Mouse (Mus musculus) liver, embryonic 11.5 days (tissue): ENCODE measurements around the gene Vac14. TPM values are rescaled to one million over a fixed set of nuclear protein-coding genes. Genes with fewer than 3 reads are reported as not detected.

Experiments
- ATAC-seq: fragments of 200-750 bp; cut with Nextera tagmentation; replicated peaks from 2 replicates; pipeline ENCODE4 v1.8.0; 2017; ENCODE audit warnings: moderate number of reproducible peaks, mild to moderate bottlenecking, moderate TSS enrichment, moderate library complexity; ENCODE audit not compliant: low FRiP score
- DNase-seq: peaks from one replicate; pipeline ENCODE4 v3.0.0-alpha.2; 2017; ENCODE audit warnings: low spot score
- H3K27ac ChIP-seq: fragments of 300-500 bp; sonication (generic); 2 replicates; pipeline ENCODE4 v1.5.1; 2014; ENCODE audit warnings: mild to moderate bottlenecking, low read depth, low read length, control low read depth
- H3K27me3 ChIP-seq: fragments of 300-500 bp; sonication (generic); replicated peaks from 2 replicates; pipeline ENCODE4 v1.6.1; 2014; ENCODE audit warnings: low read length, mixed read lengths; ENCODE audit not compliant: control insufficient read depth, insufficient read depth
- H3K36me3 ChIP-seq: fragments of 300-500 bp; sonication (generic); 2 replicates; pipeline ENCODE4 v1.6.1; 2014; ENCODE audit warnings: mild to moderate bottlenecking, low read length, moderate library complexity, mixed read lengths; ENCODE audit not compliant: control insufficient read depth, insufficient read depth
- H3K4me1 ChIP-seq: fragments of 300-500 bp; sonication (generic); replicated peaks from 2 replicates; pipeline ENCODE4 v1.6.1; 2014; ENCODE audit warnings: low read length, mixed read lengths; ENCODE audit not compliant: control insufficient read depth, insufficient read depth
- H3K4me2 ChIP-seq: fragments of 300-500 bp; sonication (generic); 2 replicates; pipeline ENCODE4 v1.6.1; 2014; ENCODE audit warnings: mild to moderate bottlenecking, control low read depth, moderate library complexity
- H3K4me3 ChIP-seq: fragments of 300-500 bp; sonication (generic); 2 replicates; pipeline ENCODE4 v1.5.1; 2014; ENCODE audit warnings: low read depth, low read length, control low read depth
- H3K9ac ChIP-seq: fragments of 300-500 bp; sonication (generic); 2 replicates; pipeline ENCODE4 v1.6.1; 2014; ENCODE audit warnings: low read depth, low read length, control low read depth
- H3K9me3 ChIP-seq: fragments of 300-500 bp; sonication (generic); 2 replicates; pipeline ENCODE4 v1.6.1; 2016; ENCODE audit warnings: low read length, inconsistent platforms, mixed read lengths; ENCODE audit not compliant: control insufficient read depth
- WGBS: fragments of 180-500 bp; shearing (Covaris S2); extraction: QIAGEN DNeasy Blood & Tissue Kit; methylation state at CpG from one replicate; pipeline ENCODE4 v1.1.7; 2014; 5-methylcytosine and 5-hydroxymethylcytosine counted together
- polyA plus RNA-seq: library from polyadenylated mRNA; unstranded; fragments of >200 nt; fragmentation: Nextera tagmentation; extraction: Ambion mirVana; gene quantifications from 2 replicates; pipeline ENCODE4 v1.2.1, GENCODE M21; 2014

The Vac14 gene
- polyA plus RNA-seq, 1 experiment from 2014 or later: 34.1 TPM

- no peaks in the 10 kb centered on the region for H3K4me1 ChIP-seq
- DNase-seq (no peak), ATAC-seq (no peak)
- H3K36me3 ChIP-seq: peaks cover 2% of the 10 kb centered on the region; the same call in 1 of the 2 replicates
- H3K27ac ChIP-seq: no peak overlapping the region
- H3K4me2 ChIP-seq: no peak overlapping the region
- no peak overlapping the region for H3K9ac ChIP-seq
- H3K27me3 ChIP-seq: no peaks in the 10 kb centered on the region
- no peak overlapping the region for H3K4me3 ChIP-seq
- no peaks in the 10 kb centered on the region for H3K9me3 ChIP-seq
- WGBS: 87% methylated on average over 7 of the region's 7 CpGs
Measured at GRCm38 (mm10) chr8:110699501-110699900, 81.1 kb downstream of the Vac14 start.

- 91% methylated on average over 2 of the region's 2 CpGs for WGBS
- H3K4me1 ChIP-seq: no peaks in the 10 kb centered on the region
Measured at GRCm38 (mm10) chr8:110700561-110700960, 82.2 kb downstream of the Vac14 start.

DNA sequence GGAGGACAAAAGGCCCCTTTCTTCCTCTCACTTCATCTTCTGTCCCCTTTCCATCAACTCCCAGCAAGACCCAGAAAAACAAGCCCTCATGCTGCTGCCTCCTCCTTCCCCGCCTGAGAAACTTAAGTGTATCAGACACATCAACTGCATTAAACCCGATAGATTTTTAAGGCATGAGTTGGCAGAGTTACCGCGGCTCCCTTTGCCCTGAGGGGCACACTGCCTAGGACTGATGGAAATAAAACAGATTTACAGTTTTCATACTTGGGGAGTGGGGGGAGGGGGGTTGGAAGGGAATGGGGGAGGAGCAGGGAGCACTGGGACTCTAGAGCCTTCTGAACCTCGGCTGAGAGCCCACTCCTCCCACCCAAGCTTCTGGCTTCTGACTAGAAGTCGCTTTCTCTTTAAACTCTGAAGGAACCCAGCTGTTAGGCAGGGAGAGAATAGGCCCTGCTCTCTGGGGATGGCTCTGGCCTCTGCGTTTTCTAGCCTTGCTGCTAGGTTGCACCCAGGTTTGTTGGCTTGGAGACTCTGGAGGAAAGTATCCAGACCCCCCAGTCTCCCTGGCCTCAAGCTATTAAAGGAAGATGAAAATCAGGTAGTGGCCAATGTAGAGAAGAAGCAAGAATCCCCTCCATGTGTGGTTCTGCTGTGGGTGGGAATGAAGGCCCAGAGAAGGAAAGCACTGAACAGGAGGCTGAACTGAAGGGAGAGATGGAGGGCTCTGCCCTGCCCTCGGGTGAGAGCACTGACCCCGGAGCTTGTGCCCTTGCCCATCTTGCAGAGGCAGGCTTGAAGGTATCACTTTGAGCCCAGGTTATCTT lies 84.5 kb downstream of the Vac14 start:
- H3K27ac ChIP-seq: no peak overlapping the region
- no peaks in the 10 kb centered on the region for H3K27me3 ChIP-seq
- ATAC-seq (no peak), DNase-seq (no peak)
- H3K4me1 ChIP-seq: no peaks in the 10 kb centered on the region
- 74% methylated on average over 9 of the region's 9 CpGs for WGBS
- H3K36me3 ChIP-seq: 0 out of 2 replicates have a peak, but pooled peaks cover 2% of the 10 kb centered on the region
- H3K4me3 ChIP-seq: no peak overlapping the region
- H3K9ac ChIP-seq: no peak overlapping the region
- no peak overlapping the region for H3K4me2 ChIP-seq
- no peaks in the 10 kb centered on the region for H3K9me3 ChIP-seq

More at GRCm38 (mm10) chr8:110700561-110700960, 82.2 kb downstream of the Vac14 start:
- Histone ChIP-seq H3K9ac (no peak overlapping the region), H3K27ac (no peak overlapping the region), H3K4me2 (no peak overlapping the region), H3K9me3 (no peaks in the 10 kb centered on the region), H3K4me3 (no peak overlapping the region), H3K27me3 (no peaks in the 10 kb centered on the region), H3K36me3 (peaks cover 2% of the 10 kb centered on the region; the same call in 1 of the 2 replicates)
- ATAC-seq (no peak), DNase-seq (no peak)

DNA sequence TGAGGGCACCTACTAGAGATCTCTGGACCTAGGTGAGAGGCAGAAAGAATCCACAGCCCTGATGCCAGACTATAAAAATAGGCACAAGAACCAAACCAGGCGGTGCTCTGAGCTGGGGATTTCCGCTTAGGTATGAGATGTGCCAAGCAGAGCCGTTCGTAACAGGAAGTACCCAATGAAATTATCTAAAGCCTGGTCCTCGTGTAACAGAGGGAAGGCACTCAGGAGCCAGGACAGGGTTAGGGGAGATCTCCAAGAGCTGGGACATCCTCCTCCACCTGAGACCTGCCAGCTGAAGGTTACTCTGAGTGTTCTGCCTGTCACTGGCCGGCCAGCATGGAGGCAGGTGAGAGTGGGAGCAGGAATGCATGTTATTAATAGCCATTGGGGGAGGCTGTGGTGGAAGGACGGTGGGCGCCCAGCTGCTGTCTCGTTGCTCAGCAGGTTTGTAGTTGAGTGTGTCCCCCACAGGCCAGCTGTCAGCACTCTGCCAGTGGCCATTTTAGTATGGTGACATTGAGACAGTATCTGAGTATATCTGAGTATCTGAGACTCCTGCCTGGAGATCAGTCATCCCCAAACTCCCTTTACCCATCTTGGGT lies 85.2 kb downstream of the Vac14 start:
- 78% methylated on average over 9 of the region's 9 CpGs for WGBS
- ATAC-seq (no peak), DNase-seq (no peak)
- Histone ChIP-seq H3K4me2 (no peak overlapping the region), H3K4me1 (no peaks in the 10 kb centered on the region), H3K36me3 (0 out of 2 replicates have a peak, but pooled peaks cover 2% of the 10 kb centered on the region), H3K9me3 (no peaks in the 10 kb centered on the region), H3K4me3 (no peak overlapping the region), H3K9ac (no peak overlapping the region), H3K27me3 (no peaks in the 10 kb centered on the region), H3K27ac (no peak overlapping the region)

GRCm38 (mm10) chr8:110704103-110704502 lies 85.7 kb downstream of the Vac14 start:
- Histone ChIP-seq H3K4me1 (no peaks in the 10 kb centered on the region), H3K4me3 (no peak overlapping the region), H3K36me3 (no peaks in the 10 kb centered on the region), H3K9ac (no peak overlapping the region), H3K4me2 (no peak overlapping the region), H3K9me3 (no peaks in the 10 kb centered on the region), H3K27ac (no peak overlapping the region), H3K27me3 (no peaks in the 10 kb centered on the region)
- WGBS: 87% methylated on average over 3 of the region's 3 CpGs
- DNase-seq (no peak), ATAC-seq (no peak)

DNA sequence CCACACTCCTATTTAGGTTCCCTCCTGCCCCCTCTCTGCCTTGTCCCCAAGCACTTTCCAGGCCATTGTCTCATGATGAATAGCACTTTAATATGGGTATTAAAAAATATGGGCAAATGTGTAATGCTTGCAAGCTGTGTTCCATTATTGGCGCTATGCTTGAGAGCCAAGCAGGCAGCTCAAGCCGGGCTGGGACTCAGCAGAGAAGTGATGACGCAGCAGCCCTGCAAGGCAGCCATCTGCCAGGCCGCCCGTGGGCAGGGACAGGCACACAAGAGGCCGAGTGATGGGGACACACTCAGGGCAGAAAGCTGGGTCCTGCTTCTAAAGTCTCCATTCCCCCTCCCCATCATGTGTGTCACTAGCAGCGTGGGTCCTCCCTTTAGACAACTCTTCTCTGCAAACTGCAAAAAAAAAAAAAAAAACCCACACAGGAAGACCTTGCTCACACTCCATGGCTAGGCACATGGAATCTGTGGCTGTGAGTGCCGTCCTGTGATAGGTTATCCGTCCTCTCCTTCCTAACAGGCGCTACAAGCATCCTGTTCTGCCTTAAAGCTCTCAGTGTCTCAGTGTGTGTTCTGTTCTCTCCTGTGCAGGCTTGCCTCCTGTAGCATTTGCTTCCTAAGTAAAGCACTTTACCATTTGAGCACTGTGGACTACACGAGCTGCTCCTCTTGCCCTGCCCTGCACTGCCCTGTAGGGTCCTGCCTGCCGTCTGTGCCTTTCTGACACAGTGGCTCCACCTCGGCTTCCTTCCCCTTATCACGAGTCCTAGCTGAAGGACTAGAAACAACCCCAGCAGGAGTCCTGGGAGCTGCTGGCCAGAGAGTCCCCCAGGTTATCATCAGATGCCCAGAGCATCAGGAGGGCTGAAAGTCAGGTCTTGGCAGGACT lies 87.3 kb downstream of the Vac14 start:
- Histone ChIP-seq H3K36me3 (0 out of 2 replicates have a peak, but pooled peaks cover 2% of the 10 kb centered on the region), H3K4me3 (no peak overlapping the region), H3K4me1 (no peaks in the 10 kb centered on the region; the same call in 1 of the 2 replicates), H3K4me2 (no peak overlapping the region), H3K27ac (no peak overlapping the region), H3K9ac (no peak overlapping the region), H3K9me3 (no peaks in the 10 kb centered on the region), H3K27me3 (no peaks in the 10 kb centered on the region)
- WGBS: 58% methylated on average over 14 of the region's 14 CpGs
- DNase-seq (no peak), ATAC-seq (peak; percentile 39)

DNA sequence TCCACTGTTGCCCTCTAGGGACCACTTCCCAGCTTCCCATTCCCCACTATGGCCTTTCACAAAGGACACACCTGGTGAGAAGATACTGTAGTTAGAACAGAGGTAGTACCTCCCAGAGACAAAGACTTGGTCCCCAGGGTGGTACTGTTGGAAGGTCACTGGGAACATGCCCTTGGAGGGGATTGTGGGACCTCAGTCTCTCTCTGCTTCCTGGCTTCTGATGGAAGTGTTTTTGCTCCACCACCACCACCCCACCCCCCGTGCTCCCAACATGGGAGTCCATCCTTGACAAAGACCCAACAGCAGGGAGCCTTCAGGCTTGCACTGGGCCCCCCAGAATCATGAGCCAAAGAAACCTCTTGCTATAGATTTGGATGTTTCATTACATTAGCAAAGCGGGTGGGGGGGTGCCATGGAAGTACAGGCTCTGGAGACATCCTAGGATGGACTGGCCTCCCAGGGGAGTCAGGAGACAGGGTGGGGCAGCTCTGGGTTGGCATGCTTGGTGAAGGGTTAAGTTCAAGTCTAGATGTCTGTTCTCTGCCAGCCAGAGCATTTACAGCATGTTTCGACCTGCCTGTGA lies 88.0 kb downstream of the Vac14 start:
- Histone ChIP-seq H3K9me3 (no peaks in the 10 kb centered on the region), H3K4me1 (no peaks in the 10 kb centered on the region; the same call in 1 of the 2 replicates), H3K4me2 (no peak overlapping the region), H3K4me3 (no peak overlapping the region), H3K36me3 (peaks cover 9% of the 10 kb centered on the region; the same call in 1 of the 2 replicates), H3K27me3 (no peaks in the 10 kb centered on the region), H3K9ac (no peak overlapping the region), H3K27ac (no peak overlapping the region)
- ATAC-seq (no peak), DNase-seq (no peak)
- 83% methylated on average over 3 of the region's 3 CpGs for WGBS

GRCm38 (mm10) chr8:110708429-110708828 lies 90.0 kb downstream of the Vac14 start:
- Histone ChIP-seq H3K4me2 (no peak overlapping the region), H3K27ac (no peak overlapping the region), H3K9me3 (no peaks in the 10 kb centered on the region), H3K36me3 (peaks cover 24% of the 10 kb centered on the region), H3K27me3 (no peaks in the 10 kb centered on the region), H3K9ac (no peak overlapping the region), H3K4me3 (no peak overlapping the region), H3K4me1 (no peaks in the 10 kb centered on the region; the same call in 1 of the 2 replicates)
- no peak for DNase-seq
- 94% methylated on average over 11 of the region's 11 CpGs for WGBS
- ATAC-seq: no peak
